Mouse (Mus musculus) intestine, embryonic 15.5 days (tissue): ENCODE results near the gene Lifr. TPM values are rescaled to one million over a fixed set of nuclear protein-coding genes. Genes with fewer than 3 reads are reported as not detected.

Experiments used
- ATAC-seq: fragments of 200-750 bp; cut with Nextera tagmentation; 2 replicates; pipeline ENCODE4 v1.8.0; 2017; ENCODE audit warnings: moderate TSS enrichment, moderate library complexity
- H3K27ac ChIP-seq: fragments of 300-500 bp; sonication (generic); 2 replicates; pipeline ENCODE4 v1.5.1; 2015; ENCODE audit warnings: mild to moderate bottlenecking, inconsistent platforms
- H3K27me3 ChIP-seq: fragments of 300-500 bp; sonication (generic); replicated peaks from 2 replicates; pipeline ENCODE4 v1.6.1; 2015; ENCODE audit warnings: inconsistent platforms
- H3K36me3 ChIP-seq: fragments of 300-500 bp; sonication (generic); 2 replicates; pipeline ENCODE4 v1.6.1; 2015; ENCODE audit warnings: inconsistent platforms
- H3K4me1 ChIP-seq: fragments of 300-500 bp; sonication (generic); replicated peaks from 2 replicates; pipeline ENCODE4 v1.6.1; 2015; ENCODE audit warnings: inconsistent platforms
- H3K4me2 ChIP-seq: fragments of 300-500 bp; sonication (generic); replicated peaks from 2 replicates; pipeline ENCODE4 v1.6.1; 2015; ENCODE audit warnings: mild to moderate bottlenecking, inconsistent platforms
- H3K4me3 ChIP-seq: fragments of 300-500 bp; sonication (generic); replicated peaks from 2 replicates; pipeline ENCODE4 v1.5.1; 2015; ENCODE audit warnings: inconsistent platforms
- H3K9ac ChIP-seq: fragments of 300-500 bp; sonication (generic); 2 replicates; pipeline ENCODE4 v1.6.1; 2015; ENCODE audit warnings: inconsistent platforms
- H3K9me3 ChIP-seq: fragments of 300-500 bp; sonication (generic); 2 replicates; pipeline ENCODE4 v1.6.1; 2016; ENCODE audit warnings: inconsistent platforms
- WGBS: fragments of 180-500 bp; shearing (Covaris S2); methylation state at CpG from one replicate; pipeline ENCODE4 v1.1.7; 2015; 5-methylcytosine and 5-hydroxymethylcytosine counted together
- polyA plus RNA-seq: library from polyadenylated mRNA; unstranded; fragments of >200 nt; fragmentation: Nextera tagmentation; extraction: Ambion mirVana; gene quantifications from 2 replicates; pipeline ENCODE4 v1.2.1, GENCODE M21; 2015

The Lifr gene
- polyA plus RNA-seq, 1 experiment from 2014 or later = 17.4 TPM

GRCm38 (mm10) chr15:7135982-7136562 is 45.7 kb downstream of the Lifr start:
- ATAC-seq = no peak
- H3K4me1 ChIP-seq = peaks cover 11% of the 10 kb centered on the region; the same call in 1 of the 2 replicates
- no peaks in the 10 kb centered on the region for H3K27me3 ChIP-seq
- no peak overlapping the region for H3K4me3 ChIP-seq
- no peak overlapping the region for H3K27ac ChIP-seq
- H3K9me3 ChIP-seq = no peaks in the 10 kb centered on the region
- H3K4me2 ChIP-seq = no peak overlapping the region
- no peaks in the 10 kb centered on the region for H3K36me3 ChIP-seq
- H3K9ac ChIP-seq = no peak overlapping the region
- 37% methylated on average over 6 of the region's 6 CpGs for WGBS

GRCm38 (mm10) chr15:7136912-7137311 is 46.5 kb downstream of the Lifr start:
- H3K36me3 ChIP-seq = no peaks in the 10 kb centered on the region
- no peak overlapping the region for H3K9ac ChIP-seq
- ATAC-seq = no peak
- no peak overlapping the region for H3K27ac ChIP-seq
- peaks cover 9% of the 10 kb centered on the region; the same call in 1 of the 2 replicates for H3K4me1 ChIP-seq
- no peaks in the 10 kb centered on the region for H3K9me3 ChIP-seq
- H3K4me2 ChIP-seq = no peak overlapping the region
- WGBS = 85% methylated on average over 10 of the region's 10 CpGs
- H3K4me3 ChIP-seq = no peak overlapping the region
- H3K27me3 ChIP-seq = no peaks in the 10 kb centered on the region

DNA sequence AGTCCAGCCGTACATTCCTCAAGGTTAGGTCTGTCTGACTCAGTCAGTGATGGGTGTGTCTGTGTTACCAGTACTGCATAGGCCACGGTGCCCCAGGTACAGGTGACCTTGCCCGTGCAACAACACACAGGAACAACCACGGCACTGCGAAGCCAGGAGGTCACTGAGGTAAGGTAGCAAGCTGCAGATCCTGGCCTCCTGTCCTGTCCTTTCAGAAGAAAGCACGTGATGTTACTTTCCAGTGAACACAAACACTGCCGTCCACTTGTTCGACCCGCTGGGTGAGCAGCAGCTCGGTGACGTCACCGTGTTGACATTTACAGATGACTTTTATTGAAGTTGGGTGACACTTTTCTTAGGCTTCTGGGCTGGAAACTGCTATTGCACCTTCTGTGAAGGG is 47.2 kb downstream of the Lifr start:
- H3K4me2 ChIP-seq = 0 out of 2 replicates have a peak overlapping the region, but pooled peaks have one; percentile 23
- H3K27me3 ChIP-seq = no peaks in the 10 kb centered on the region
- ATAC-seq = peak; percentile 68
- no peaks in the 10 kb centered on the region for H3K36me3 ChIP-seq
- H3K9ac ChIP-seq = no peak overlapping the region
- peaks cover 9% of the 10 kb centered on the region; the same call in 1 of the 2 replicates for H3K4me1 ChIP-seq
- WGBS = 44% methylated on average over 12 of the region's 12 CpGs
- no peak overlapping the region for H3K27ac ChIP-seq
- no peak overlapping the region for H3K4me3 ChIP-seq
- H3K9me3 ChIP-seq = no peaks in the 10 kb centered on the region

GRCm38 (mm10) chr15:7138471-7138870 is 48.1 kb downstream of the Lifr start:
- H3K4me1 ChIP-seq = peaks cover 9% of the 10 kb centered on the region; the same call in 1 of the 2 replicates
- WGBS = 94% methylated on average over 14 of the region's 14 CpGs
- no peaks in the 10 kb centered on the region for H3K9me3 ChIP-seq
- H3K4me2 ChIP-seq = no peak overlapping the region
- no peak overlapping the region for H3K9ac ChIP-seq
- no peak overlapping the region for H3K27ac ChIP-seq
- ATAC-seq = no peak; the same call in 1 of the 2 replicates
- H3K27me3 ChIP-seq = no peaks in the 10 kb centered on the region
- H3K36me3 ChIP-seq = no peaks in the 10 kb centered on the region
- no peak overlapping the region for H3K4me3 ChIP-seq

GRCm38 (mm10) chr15:7140322-7140721 is 49.9 kb downstream of the Lifr start:
- no peak for ATAC-seq
- Histone ChIP-seq H3K9me3 (no peaks in the 10 kb centered on the region), H3K27ac (no peak overlapping the region), H3K36me3 (no peaks in the 10 kb centered on the region), H3K27me3 (no peaks in the 10 kb centered on the region), H3K4me1 (peaks cover 16% of the 10 kb centered on the region; the same call in 1 of the 2 replicates), H3K4me2 (no peak overlapping the region), H3K9ac (no peak overlapping the region), H3K4me3 (no peak overlapping the region)
- WGBS = 84% methylated on average over 7 of the region's 7 CpGs

GRCm38 (mm10) chr15:7141246-7141645 is 50.8 kb downstream of the Lifr start:
- H3K9ac ChIP-seq = no peak overlapping the region
- no peaks in the 10 kb centered on the region for H3K36me3 ChIP-seq
- no peaks in the 10 kb centered on the region for H3K9me3 ChIP-seq
- H3K4me3 ChIP-seq = no peak overlapping the region
- WGBS = 68% methylated on average over 13 of the region's 13 CpGs
- H3K27ac ChIP-seq = no peak overlapping the region
- H3K4me1 ChIP-seq = peaks cover 17% of the 10 kb centered on the region; the same call in 1 of the 2 replicates
- H3K4me2 ChIP-seq = no peak overlapping the region
- ATAC-seq = no peak
- no peaks in the 10 kb centered on the region for H3K27me3 ChIP-seq

DNA sequence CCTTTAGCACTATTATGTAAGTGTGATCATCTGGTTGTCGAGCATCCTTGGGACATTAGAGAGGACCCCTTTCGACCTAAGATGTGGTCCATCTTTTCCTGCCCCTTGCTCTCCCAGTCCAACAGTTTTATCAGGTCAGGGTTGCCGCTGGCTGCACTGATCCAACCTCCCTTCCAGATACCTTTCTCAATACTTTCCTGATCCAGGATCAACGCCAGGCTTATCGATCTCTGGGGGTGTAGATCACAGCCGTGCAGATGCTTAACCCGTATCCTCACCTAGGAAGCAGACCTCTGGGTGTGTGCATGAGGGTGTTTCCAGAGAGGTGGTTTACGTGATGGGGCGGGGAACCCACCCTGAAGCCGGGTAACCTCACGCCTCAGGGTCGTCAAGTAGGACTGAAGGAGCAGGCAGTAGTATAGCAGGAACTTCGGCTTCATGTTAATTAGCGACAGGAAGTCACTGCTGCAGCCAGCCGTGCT is 53.3 kb downstream of the Lifr start:
- Histone ChIP-seq H3K4me2 (no peak overlapping the region), H3K9me3 (no peaks in the 10 kb centered on the region), H3K4me3 (no peak overlapping the region), H3K27ac (no peak overlapping the region), H3K27me3 (no peaks in the 10 kb centered on the region), H3K4me1 (peaks cover 21% of the 10 kb centered on the region), H3K36me3 (no peaks in the 10 kb centered on the region), H3K9ac (no peak overlapping the region)
- WGBS = 58% methylated on average over 15 of the region's 15 CpGs
- ATAC-seq = no peak

DNA sequence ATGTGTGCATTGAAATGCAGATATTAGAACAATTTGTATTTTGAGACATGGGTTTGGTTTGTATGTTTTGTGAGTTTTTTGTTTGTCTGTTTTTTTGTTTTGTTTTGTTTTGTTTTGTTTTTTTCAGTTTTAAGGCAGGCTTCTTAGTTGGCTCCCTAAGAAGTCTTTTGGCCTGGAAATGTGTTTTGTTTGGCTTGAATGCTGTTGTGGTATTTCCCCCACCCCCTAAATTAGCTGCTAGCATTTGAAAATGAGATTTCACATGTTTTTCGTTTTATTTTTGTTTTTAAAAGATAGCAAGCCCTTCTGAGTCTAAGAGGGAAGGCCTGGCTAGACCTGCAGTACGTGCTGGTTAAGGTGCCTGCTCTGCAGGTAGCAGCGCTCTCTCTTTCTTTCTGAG is 54.1 kb downstream of the Lifr start:
- no peak overlapping the region for H3K27ac ChIP-seq
- ATAC-seq = no peak
- no peaks in the 10 kb centered on the region for H3K36me3 ChIP-seq
- no peak overlapping the region for H3K9ac ChIP-seq
- H3K4me2 ChIP-seq = no peak overlapping the region
- no peaks in the 10 kb centered on the region for H3K9me3 ChIP-seq
- 82% methylated on average over 3 of the region's 3 CpGs for WGBS
- H3K4me3 ChIP-seq = no peak overlapping the region
- peaks cover 21% of the 10 kb centered on the region for H3K4me1 ChIP-seq
- no peaks in the 10 kb centered on the region for H3K27me3 ChIP-seq

DNA sequence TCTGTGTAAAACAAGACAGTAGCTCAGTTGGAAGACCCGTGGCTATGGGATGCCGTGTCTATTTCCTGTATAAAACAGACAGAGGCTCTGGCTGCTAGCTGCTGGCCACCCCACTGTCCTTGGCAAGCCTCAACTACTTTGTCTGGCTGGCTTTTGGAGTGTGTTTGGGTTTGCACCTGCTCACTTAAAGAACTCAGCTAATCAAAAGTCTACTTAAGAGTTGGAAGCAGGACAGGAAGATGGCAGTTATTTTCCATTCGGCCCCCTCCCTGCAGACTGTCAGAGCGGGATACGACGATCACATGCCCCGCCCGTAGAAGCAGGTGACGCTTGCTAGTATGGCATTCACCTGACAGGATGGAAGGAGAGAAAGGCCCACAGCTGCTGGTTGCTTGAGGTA is 54.5 kb downstream of the Lifr start:
- no peak overlapping the region for H3K27ac ChIP-seq
- no peaks in the 10 kb centered on the region for H3K27me3 ChIP-seq
- no peaks in the 10 kb centered on the region for H3K9me3 ChIP-seq
- H3K4me2 ChIP-seq = no peak overlapping the region
- no peak overlapping the region for H3K4me3 ChIP-seq
- H3K4me1 ChIP-seq = peaks cover 21% of the 10 kb centered on the region
- H3K9ac ChIP-seq = no peak overlapping the region
- ATAC-seq = no peak
- H3K36me3 ChIP-seq = no peaks in the 10 kb centered on the region
- WGBS = 71% methylated on average over 9 of the region's 9 CpGs

DNA sequence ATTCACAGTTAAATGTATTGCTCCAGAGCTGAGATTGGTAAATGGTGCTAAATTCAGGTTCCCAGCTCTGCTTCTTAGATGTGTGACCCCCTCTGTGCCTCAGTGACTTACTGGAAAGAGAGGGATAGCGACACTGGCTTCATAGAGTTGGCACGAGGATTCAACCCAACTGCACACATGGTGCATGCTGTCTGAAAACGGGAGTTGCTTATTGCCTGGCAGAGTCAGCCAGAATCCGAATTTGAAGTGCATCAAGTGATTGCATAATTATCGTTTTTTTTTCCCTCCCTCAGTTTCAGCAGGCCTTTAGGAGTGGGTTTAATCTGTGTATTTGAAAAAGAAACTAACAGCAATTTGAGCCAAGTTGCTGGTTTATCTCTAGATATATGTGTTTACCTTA is 55.1 kb downstream of the Lifr start:
- no peak for ATAC-seq
- H3K27ac ChIP-seq = no peak overlapping the region
- WGBS = 59% methylated on average over 5 of the region's 5 CpGs

DNA sequence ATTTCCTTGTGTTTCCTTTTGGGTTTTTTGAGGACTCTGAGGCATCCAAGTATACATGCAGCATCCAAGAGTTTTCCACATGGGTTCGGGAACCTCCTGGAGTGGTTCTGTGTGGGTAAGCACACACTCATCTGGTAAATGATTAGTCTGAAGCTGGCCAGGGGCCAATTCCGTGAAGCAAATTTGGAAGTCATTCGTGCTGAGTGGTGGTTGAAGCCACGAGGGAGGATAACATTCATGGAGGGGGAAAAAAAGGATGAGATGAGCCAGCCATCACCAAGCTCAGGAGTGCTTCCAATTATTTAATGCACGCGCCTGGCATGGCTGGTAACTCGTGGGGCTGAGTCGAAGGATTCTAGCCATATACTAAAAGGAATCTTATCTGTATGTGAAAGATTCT is 56.1 kb downstream of the Lifr start:
- no peak overlapping the region for H3K4me2 ChIP-seq
- 60% methylated on average over 8 of the region's 8 CpGs for WGBS
- peaks cover 14% of the 10 kb centered on the region; the same call in 1 of the 2 replicates for H3K4me1 ChIP-seq
- no peaks in the 10 kb centered on the region for H3K36me3 ChIP-seq
- H3K9ac ChIP-seq = no peak overlapping the region
- H3K27me3 ChIP-seq = no peaks in the 10 kb centered on the region
- H3K4me3 ChIP-seq = no peak overlapping the region
- no peak for ATAC-seq
- no peaks in the 10 kb centered on the region for H3K9me3 ChIP-seq
- no peak overlapping the region for H3K27ac ChIP-seq

More for the DNA sequence above, 55.1 kb downstream of the Lifr start:
- Histone ChIP-seq H3K9ac (no peak overlapping the region), H3K4me2 (no peak overlapping the region), H3K4me3 (no peak overlapping the region), H3K4me1 (peaks cover 21% of the 10 kb centered on the region), H3K27me3 (no peaks in the 10 kb centered on the region), H3K9me3 (no peaks in the 10 kb centered on the region), H3K36me3 (no peaks in the 10 kb centered on the region)

DNA sequence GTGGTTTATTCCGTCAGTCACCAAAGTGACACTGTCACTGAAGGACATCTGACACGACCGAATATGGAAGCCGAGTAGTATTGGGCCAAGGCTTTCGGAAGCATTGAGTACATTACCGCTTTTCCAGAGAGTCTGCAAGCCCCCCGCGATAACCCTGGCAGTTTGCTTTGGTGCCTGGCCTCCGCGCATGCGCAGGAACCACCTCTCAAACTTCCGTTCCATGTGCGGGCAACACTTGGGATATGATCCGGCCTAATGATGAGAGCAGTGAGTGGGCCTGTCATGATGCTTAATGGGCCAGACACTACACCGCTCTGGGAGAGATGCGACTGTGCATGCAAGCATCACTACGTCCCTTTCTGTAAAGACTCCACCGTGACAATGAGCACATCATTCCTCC is 59.4 kb downstream of the Lifr start:
- Histone ChIP-seq H3K9ac (no peak overlapping the region), H3K27ac (no peak overlapping the region), H3K4me1 (peaks cover 12% of the 10 kb centered on the region; the same call in 1 of the 2 replicates), H3K4me3 (no peak overlapping the region), H3K9me3 (no peaks in the 10 kb centered on the region), H3K36me3 (no peaks in the 10 kb centered on the region), H3K4me2 (no peak overlapping the region), H3K27me3 (no peaks in the 10 kb centered on the region)
- 92% methylated on average over 18 of the region's 18 CpGs for WGBS
- no peak for ATAC-seq

GRCm38 (mm10) chr15:7150591-7150990 is 60.2 kb downstream of the Lifr start:
- no peaks in the 10 kb centered on the region for H3K9me3 ChIP-seq
- no peak overlapping the region for H3K4me3 ChIP-seq
- no peaks in the 10 kb centered on the region for H3K36me3 ChIP-seq
- peaks cover 11% of the 10 kb centered on the region; the same call in 1 of the 2 replicates for H3K4me1 ChIP-seq
- WGBS = 87% methylated on average over 9 of the region's 9 CpGs
- no peak overlapping the region for H3K9ac ChIP-seq
- no peak overlapping the region for H3K4me2 ChIP-seq
- H3K27ac ChIP-seq = no peak overlapping the region
- no peak for ATAC-seq
- no peaks in the 10 kb centered on the region for H3K27me3 ChIP-seq
